Mouse (Mus musculus): ENCODE results near the gene Ctdsp1.
"Not testable (repeated sequence)": the region's sequence is repeated elsewhere in the genome, so short reads cannot be mapped to it uniquely, and the experiment has no call there.

Ctdsp1 gene

DNA sequence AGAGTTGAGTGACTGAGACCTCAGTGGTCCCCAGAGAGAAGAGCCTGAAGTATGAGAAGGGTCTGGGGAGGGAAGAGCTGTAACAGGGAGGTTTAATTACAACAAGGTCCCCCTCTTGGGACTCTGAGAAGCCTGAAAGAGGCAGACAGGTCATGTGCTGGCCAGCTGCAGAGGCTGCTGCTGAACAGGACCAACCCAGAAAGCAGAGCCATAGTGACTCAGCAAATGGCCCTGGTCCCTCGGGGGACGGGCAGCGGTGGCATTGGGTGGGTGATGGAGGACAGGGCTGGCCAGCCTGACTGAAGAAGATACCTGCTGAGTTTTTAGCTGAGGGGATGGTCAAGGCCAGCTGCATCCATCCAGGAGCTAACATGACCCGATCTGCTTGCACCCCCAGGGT lies 14.9 kb upstream of the Ctdsp1 start:
- DNase-seq (ENCODE audit: low spot score in 2 of 2), result no peak

DNA sequence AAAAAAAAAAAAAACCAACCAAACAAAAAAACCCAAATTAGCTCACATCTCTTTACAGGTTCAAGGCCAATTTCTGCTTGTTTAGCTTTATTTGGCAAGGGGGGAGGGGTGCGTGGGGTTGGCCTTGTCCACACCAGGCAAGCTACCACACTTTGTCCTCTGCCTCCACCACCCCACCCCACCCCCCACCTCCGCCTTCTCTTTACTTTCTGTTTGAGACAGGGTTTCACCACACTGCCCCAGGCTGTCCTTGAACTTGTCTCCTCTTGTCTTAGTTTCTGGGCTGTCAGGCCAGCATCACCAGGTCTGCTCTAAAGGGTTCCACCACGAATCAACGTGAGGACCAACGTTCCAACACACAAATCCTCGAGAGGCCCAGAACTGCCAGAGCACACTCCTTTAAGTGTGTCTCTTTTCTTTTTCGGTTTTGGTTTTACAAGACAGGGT lies 12.2 kb upstream of the Ctdsp1 start:
- DNase-seq (ENCODE audit: low spot score in 2 of 2), result no peak

DNA sequence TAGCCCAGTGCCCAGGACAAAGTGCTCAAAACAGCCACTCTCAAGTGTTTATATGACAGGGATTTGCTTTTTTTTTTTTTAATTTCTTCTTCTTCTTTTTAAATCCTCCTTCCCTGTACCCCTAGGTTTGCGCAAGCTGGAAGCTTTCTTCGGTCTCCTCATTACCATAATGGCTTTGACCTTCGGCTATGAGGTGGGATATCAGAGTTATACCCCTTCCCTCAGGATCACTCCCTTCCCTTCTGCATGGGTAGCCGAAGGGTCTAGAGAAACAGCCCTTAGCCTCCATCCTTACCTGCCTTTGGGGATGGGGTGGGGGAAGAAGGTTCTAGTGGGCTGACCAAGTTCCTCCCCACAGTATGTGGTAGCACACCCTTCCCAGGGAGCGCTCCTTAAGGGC lies 10.8 kb upstream of the Ctdsp1 start:
- DNase-seq (ENCODE audit: low spot score in 2 of 2), result no peak

DNA sequence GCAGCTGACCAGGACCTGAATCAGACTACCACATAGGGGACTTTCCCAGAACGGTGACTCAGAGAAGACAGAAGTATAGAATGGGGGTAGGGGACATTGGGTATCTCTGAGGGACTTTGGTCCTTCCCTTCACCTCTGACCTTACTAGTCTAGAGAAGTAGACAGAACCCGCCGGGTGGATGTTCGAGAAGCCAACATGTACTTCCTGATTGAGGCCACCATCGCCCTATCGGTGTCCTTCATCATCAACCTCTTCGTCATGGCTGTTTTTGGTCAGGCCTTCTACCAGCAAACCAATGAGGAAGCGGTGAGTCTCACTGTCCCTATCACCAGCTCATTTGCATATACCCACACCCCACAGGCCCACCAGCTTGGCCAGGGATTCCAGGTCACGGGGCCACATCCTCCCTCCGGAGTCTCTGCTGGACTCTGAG lies 9.7 kb upstream of the Ctdsp1 start:
- no peak for DNase-seq (ENCODE audit: low spot score in 2 of 2)

DNA sequence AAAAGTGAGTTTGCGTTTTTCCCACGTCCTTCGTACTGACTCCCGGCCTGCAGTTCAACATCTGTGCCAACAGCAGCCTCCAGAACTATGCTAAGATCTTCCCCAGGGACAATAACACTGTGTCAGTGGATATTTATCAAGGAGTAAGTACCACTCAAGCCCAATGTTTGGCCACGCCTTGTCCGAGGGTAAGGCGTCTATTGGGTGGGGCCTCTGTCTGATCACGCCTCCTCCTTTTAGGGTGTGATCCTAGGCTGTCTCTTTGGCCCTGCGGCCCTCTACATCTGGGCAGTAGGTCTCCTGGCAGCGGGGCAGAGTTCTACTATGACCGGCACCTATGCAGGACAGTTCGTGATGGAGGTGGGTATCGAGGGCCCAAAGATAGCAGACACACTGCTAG lies 7.9 kb upstream of the Ctdsp1 start:
- no peak for DNase-seq (ENCODE audit: low spot score in 2 of 2)

DNA sequence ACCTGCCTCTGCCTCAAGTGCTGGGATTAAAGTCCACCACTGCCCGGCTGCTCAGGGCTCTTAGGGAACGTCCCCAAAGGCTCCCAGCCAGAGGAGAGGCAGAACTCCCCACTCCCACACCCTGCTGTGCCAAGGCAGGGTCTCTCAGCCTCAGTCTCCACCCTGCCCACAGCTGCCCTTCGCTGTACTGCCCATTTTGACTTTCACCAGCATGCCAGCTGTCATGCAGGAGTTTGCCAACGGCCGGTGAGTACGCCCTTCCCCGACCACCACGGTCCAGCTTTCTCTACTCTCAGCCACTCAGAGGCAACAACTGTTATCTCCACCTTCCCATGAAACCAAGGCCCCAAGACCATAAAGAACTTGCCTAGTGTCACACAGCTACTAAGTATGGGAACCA lies 6.8 kb upstream of the Ctdsp1 start:
- DNase-seq (ENCODE audit: low spot score in 2 of 2), result no peak

DNA sequence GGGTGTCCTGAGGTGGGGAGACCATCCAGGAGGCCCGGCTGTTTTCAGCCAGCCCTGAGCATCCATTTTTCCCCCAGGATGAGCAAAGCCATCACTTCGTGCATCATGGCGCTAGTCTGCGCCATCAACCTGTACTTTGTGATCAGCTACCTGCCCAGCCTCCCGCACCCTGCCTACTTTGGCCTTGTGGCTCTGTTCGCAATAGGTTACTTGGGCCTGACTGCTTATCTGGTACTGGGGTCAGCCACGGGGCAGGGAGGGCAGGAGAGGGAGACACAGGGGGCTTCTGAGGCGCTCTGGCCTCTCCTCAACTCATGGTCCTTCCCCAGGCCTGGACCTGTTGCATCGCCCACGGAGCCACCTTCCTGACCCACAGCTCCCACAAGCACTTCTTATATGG lies 6.2 kb upstream of the Ctdsp1 start:
- no peak for DNase-seq (ENCODE audit: low spot score in 2 of 2)

DNA sequence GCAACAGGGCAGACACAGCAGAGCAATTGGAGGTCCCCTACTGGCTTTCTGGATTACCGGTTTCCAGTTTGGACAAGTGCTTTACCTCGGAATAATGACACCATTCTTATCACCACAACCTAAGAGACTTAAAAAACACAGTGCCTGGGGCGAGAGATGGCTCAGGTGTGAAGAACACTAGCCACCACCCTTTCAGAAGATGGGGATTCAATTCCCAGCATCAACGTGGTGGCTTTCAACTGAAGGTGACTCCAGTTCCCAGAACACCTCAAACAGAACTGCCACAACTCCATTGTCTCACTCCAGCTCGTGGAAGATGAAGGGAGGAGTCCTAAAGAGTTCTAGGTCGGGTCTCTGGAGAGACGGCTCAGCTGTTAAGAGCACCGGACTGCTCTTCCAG lies 5.8 kb upstream of the Ctdsp1 start:
- DNase-seq (ENCODE audit: low spot score in 2 of 2), result no peak

DNA sequence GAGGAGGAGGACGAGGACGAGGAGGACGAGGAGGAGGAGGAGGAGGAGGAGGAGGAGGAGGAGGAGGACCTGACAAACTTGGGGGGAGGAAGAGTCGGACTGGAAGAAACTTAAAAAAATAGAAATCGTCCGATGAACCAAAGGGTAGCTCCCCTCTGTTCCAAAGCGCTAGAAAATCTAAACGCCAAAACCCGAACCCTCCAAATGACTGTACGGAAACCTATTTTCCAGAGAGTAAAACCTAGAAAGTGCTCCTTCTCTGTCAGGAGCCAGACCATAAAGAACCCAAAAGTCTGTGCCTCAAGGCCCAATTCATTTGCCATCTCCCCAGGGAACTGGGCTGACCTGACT lies 5.0 kb upstream of the Ctdsp1 start:
- no peak for DNase-seq (ENCODE audit: low spot score in 2 of 2)

DNA sequence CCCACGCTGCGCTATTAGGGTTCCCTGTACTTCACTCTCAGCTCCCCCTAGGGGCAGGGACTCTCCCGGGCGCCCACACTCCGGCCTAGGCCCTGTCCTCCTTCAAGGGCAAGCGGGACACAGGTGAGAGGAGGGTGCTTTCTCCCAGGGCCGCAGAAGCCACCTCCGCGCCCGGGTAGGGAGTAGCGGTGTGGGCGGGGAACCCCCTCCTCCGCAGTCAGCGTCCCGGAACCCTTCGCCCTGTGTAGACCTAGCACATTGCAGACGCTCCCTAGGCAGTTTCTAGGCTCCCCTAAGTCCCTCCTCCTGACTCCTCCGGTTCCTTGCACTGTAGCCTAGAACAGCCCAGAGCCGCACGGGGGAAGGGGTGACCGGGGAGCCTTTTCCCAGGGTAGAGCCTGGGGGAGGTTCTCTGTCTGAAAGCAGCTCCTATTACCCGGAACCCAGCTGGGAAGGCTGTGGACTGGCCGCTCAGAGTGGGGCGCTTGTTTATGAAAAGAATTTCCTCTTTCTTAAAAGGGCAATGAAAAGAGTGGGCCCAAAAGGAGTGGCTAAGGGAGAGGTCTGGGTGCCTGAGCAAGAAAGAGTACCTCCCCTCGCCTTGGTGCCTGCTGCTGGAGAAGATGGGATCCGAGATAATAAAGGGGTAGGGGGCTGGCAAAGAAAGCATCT lies 4.5 kb upstream of the Ctdsp1 start:
- DNase-seq (ENCODE audit: low spot score in 2 of 2), result peak; percentile 93 to 94

DNA sequence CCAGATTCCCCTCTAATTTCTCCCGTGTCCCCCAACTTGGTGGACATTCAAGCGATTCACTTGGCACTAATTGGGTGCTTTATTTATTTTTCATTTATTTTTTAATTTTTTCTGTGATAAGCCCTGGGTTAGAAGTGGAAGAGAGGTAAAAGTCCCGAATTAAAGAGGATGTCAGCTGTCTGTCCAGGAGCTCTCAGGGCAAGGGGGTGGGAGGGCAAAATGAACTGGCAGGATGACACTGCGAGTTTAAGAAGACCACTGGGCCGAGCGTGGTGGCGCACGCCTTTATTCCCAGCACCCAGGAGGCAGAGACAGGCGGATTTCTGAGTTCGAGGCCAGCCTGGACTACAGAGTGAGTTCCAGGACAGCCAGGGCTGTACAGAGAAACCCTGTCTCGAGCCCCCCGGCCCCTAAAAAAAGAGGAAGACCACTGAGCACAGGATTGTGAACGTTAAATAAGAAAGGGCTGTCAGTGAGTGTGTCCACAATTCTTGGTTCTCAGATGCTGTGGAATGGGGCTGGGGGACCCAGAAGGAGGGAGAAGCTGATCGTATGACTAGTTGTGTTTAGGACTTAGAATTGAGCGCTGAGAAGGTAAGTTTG lies 3.8 kb upstream of the Ctdsp1 start:
- no peak for DNase-seq (ENCODE audit: low spot score in 2 of 2)

DNA sequence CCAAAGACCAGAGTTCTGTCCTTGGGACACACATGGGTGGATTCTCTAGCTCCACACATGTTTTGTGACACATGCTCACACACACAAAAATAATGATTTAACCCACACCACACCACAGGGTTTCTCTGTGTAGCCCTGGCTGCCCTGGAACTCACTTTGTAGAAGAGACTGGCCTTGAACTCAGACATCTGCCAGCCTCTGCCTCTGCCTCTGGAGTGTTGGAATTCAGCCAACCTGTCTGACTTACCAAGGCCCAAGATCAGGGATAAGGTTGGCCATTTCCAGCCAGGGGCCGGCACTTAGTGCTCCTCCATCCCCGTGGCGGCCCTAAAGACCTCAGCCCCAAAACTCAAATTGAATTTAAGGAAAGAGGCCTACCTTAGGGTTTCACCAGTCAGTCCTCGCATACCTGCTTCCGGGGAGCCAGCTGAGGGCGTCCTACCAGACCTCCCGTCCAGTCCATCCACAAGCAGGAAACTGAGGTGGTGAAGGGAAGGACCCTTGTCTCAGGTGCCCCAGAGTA lies 2.9 kb upstream of the Ctdsp1 start:
- DNase-seq (ENCODE audit: low spot score in 2 of 2), result no peak

DNA sequence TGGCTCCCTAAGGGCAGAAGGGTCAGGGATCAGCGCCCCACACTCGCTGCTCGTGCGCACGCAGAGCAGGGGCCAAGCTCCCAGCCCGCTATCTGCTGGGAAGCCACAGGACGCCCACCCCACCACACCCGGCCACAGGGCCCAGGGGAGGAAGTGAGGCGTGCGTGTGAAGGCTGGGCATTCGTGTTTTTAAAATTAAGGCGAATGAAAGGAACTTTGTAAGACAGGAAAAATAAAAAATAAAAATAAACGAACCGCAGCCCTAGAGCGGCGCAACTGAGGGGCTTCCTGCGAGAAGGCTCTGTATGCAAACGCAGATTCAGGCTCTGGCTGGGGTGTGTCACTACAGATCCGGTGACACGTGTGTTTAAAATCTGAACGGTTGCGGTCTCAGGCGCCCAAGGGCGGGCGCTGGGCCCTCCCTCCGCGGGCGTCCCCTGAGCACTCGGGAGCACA lies 1.4 kb upstream of the Ctdsp1 start:
- DNase-seq (ENCODE audit: low spot score in 2 of 2), result no peak

DNA sequence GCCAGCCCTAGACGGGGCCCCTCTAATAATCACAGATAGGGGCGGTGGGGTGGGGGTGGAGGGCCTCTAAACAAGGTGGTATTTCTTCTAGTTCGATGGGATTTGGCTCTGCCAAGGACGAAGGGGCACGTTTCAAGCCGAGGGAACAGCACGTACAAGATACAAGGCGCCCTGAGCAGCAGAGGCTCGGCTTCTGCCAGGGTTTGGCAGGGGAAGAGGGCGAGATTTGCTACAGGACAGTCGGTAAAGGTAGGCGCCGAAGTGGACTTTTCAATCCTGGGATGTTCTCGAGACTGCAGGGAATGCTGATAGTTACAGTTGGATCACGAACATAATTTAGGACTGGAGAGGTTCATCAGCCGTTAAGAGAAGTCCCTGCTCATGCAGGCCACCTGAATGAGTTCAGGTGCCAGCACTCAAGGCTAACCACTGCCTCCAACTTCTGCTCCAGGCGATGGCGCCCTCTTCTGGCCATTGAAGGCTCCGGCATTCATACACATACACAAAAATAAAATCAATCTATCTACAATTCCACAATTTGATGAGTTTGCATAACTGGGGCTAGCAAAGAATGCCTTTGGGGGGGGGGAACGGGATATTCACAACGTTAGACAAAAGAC lies 912 bp upstream of the Ctdsp1 start:
- no peak for DNase-seq (ENCODE audit: low spot score in 2 of 2)

DNA sequence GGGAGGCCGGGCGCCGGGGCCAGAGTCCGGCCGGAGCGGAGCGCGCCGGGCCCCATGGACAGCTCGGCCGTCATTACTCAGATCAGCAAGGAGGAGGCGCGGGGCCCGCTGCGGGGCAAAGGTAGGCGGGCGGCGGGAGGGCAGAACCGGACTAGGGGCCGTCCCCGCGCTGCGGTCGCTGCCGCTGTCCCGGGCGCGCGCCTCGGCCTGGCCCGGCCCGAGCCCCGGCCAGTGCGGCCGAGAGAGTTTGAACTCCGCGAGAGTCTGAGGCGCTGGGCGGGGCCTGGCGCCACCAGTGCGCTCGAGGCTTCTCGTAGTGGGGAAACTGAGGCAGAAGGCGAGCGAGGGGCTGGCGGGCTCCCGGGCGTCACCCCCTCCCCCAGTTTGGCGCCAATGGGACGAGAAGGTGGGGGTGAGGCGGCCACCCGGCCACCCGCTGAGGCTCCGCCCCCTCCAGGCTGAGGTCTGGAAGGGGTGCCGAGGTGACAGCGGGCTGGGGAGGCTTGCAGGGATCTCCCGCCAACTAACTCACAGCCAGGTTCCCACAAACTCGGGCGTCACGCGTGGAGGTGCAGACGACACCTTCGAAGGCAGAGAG lies 634 bp downstream of the Ctdsp1 start:
- DNase-seq (ENCODE audit: low spot score in 2 of 2), result no peak

DNA sequence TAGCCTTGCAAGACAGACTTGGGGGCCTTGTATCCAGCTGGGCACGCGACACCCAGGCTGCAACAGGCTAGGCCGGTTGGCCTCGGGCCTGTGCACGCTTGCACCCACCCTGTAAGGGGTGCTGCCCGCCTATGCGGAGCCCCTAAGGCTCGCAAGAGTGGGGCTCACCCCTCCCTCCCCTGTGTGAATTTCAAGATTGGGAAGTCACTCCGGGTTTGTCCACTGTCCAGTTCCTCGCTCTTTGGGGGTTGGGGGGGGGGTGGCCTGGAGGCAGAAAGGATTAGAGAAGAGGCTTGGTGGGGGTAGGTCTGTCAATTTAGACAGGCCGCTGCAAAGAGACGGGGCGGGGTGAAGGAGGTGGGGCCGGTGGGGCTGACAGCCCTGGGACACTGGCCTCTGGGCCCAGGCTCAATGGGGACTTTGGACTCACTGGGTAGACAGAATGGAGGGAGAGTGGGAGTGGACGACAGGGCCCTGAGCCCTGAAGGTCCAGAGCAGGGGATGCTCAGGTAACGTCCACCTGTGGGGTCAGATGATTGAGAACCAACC lies 1.2 kb downstream of the Ctdsp1 start:
- DNase-seq (ENCODE audit: low spot score in 2 of 2), result no peak

DNA sequence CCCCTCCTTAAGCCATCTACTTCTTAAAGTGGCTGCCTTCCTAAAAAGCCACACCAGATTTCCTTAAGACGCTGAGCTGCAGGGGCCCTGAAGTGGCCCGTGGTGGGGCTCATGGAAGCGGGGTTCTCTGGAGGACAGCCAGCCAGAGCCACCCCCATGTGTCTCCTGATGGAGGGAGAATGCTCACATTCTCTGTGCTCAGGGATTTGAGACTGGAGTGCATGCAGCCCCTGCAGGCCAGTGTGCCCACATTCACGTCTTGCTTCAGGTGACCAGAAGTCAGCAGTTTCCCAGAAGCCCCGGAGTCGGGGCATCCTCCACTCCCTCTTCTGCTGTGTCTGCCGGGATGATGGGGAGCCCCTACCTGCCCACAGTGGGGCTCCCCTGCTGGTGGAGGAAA lies 1.7 kb downstream of the Ctdsp1 start:
- no peak for DNase-seq (ENCODE audit: low spot score in 2 of 2)

DNA sequence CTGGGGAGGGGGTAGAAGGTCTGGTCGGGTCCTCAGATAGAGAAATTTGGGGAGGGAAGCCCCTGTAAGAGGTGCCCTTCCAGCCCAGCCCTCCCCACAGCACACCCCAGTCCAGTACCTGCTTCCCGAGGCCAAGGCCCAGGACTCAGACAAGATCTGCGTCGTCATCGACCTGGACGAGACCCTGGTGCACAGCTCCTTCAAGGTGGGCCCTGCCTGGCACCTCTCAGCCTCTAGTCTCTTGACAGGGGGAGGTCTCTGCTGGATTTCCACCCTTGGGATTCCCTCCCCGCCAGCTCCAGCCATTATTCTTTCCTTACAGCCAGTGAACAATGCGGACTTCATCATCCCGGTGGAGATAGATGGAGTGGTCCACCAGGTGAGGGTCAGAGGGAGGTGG lies 2.4 kb downstream of the Ctdsp1 start:
- no peak for DNase-seq (ENCODE audit: low spot score in 2 of 2)

DNA sequence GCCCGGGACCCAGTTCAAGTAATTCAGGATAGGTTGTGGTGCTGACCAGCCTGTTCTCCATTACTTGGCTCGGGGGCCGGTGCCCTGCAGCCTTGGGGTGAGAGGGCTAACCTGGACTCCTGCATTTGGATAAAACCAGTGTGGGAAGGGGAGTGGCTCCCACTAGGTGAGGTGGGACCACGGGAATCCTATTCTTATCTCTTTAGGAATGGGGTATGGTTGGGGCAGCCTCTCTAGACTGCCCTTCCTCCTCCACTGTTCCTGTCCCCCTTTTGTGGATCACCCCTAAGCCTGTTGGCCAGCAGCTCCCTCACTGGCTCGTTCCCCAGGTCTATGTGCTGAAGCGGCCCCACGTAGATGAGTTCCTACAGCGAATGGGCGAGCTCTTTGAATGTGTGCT lies 3.0 kb downstream of the Ctdsp1 start:
- DNase-seq (ENCODE audit: low spot score in 2 of 2), result no peak

DNA sequence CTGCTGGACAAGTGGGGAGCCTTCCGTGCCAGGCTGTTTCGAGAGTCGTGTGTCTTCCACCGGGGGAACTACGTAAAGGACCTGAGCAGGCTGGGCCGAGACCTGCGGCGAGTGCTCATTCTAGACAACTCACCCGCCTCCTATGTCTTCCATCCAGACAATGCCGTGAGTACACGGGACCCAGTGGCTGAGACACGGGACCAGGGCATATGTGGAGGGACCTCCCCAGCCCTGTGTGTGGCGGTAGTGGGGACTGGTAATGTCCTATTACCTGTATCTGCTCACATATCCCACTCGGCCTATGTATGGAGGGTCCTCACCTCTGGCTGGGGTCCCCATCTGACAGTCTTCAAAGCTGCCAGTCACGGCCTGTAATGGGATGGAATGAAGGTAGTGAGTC lies 3.5 kb downstream of the Ctdsp1 start:
- DNase-seq (ENCODE audit: low spot score in 2 of 2), result no peak

DNA sequence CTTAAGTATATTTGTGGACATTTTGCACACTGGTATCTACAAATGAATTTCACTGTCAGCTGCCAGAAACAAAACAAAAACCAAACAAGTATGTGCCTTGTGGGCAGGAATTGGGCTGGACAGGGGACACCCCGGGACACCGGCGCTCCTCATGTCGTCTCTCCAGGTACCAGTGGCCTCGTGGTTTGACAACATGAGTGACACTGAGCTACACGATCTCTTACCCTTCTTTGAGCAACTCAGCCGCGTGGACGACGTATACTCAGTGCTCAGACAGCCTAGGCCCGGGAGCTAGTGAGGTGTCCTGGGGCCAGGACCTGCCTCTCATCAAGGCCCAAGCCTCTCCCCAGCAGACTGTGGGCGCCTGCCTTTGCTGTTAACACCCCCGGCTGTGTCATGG lies 4.0 kb downstream of the Ctdsp1 start:
- no peak for DNase-seq (ENCODE audit: low spot score in 2 of 2)

DNA sequence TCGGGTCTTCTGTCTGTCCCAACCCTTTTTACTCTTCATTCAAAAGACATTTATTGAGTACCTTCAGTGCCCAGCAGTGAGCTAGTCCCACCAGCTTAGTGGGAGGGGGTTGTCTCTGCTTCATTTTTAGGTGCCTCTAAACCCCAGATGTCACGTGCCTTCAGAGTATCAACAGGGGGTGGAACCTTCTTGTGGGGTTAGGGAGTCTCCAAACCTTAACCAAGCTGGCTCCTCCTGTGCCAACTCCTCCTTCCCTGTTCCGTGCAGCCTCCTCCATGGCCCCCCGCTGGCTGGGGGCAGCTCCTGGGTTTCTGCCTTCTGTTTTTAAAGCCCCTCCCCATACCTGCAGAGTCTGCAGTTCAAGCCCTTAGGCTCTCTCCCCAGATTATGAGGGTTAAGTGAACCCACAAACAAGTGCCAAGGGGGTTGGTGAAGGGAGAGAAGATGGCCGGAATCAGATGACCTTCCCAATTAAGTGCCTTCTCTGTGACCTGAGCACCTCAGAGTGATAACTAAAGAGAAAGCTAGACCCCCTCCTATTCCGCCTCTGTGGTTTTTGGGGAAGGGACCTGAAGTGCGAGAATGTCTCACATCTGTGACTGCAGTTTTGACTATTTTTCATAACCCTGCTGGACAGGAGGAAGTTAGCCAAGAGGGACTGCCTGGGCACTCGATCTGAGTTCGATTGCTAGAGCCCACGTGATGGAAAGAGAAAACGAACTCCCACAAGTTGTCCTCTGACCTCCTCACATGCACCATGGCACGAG lies 5.3 kb downstream of the Ctdsp1 start:
- not testable (repeated sequence) for DNase-seq (ENCODE audit: low spot score in 2 of 2)

Data from right cerebral cortex, adult 2 months (tissue).